Mouse (Mus musculus) splenic B cell, adult 2 months (primary cell): ENCODE data around the gene Atp23.

Experiments used
- DNase-seq: peaks from one replicate; pipeline ENCODE4 v3.0.0-alpha.2; 2011; ENCODE audit warnings: low read depth, low spot score
- H3K27me3 ChIP-seq: 2 replicates; pipeline ENCODE4 v1.6.1; 2012; ENCODE audit warnings: mild to moderate bottlenecking, low read length, moderate library complexity, mixed read lengths; ENCODE audit not compliant: control insufficient read depth, poor library complexity, insufficient read depth, severe bottlenecking
- H3K36me3 ChIP-seq: 2 replicates; pipeline ENCODE4 v1.6.1; 2012; ENCODE audit warnings: mild to moderate bottlenecking, low read length, moderate library complexity, mixed read lengths; ENCODE audit not compliant: control insufficient read depth, poor library complexity, insufficient read depth, severe bottlenecking

Gene Atp23

GRCm38 (mm10) chr10:126927101-126927961 is 26.2 kb upstream of the Atp23 start:
- Histone ChIP-seq H3K36me3 (no peaks in the 10 kb centered on the region), H3K27me3 (no peaks in the 10 kb centered on the region; the same call in 1 of the 2 replicates)
- DNase-seq: no peak

GRCm38 (mm10) chr10:126925391-126925790 is 24.2 kb upstream of the Atp23 start:
- H3K36me3 ChIP-seq: no peaks in the 10 kb centered on the region
- DNase-seq: no peak
- no peaks in the 10 kb centered on the region; the same call in none of the 2 replicates for H3K27me3 ChIP-seq

- Histone ChIP-seq H3K36me3 (no peaks in the 10 kb centered on the region), H3K27me3 (no peaks in the 10 kb centered on the region; the same call in none of the 2 replicates)
- no peak for DNase-seq
Observed at GRCm38 (mm10) chr10:126924087-126924486, 22.9 kb upstream of the Atp23 start.

- no peaks in the 10 kb centered on the region for H3K36me3 ChIP-seq
- DNase-seq: peak; percentile 42
- no peaks in the 10 kb centered on the region; the same call in 1 of the 2 replicates for H3K27me3 ChIP-seq
Observed at GRCm38 (mm10) chr10:126920220-126920619, 19.1 kb upstream of the Atp23 start.

- H3K27me3 ChIP-seq: no peaks in the 10 kb centered on the region; the same call in 1 of the 2 replicates
- DNase-seq: peak; percentile 96
- no peaks in the 10 kb centered on the region for H3K36me3 ChIP-seq
Observed at GRCm38 (mm10) chr10:126919067-126919466, 17.9 kb upstream of the Atp23 start.

- Histone ChIP-seq H3K36me3 (no peaks in the 10 kb centered on the region), H3K27me3 (no peaks in the 10 kb centered on the region)
- no peak for DNase-seq
Observed at GRCm38 (mm10) chr10:126914288-126914687, 13.1 kb upstream of the Atp23 start.

GRCm38 (mm10) chr10:126911479-126911878 is 10.3 kb upstream of the Atp23 start:
- no peak for DNase-seq
- Histone ChIP-seq H3K36me3 (no peaks in the 10 kb centered on the region), H3K27me3 (no peaks in the 10 kb centered on the region)

- no peak for DNase-seq
Observed at GRCm38 (mm10) chr10:126906811-126907210, 5.7 kb upstream of the Atp23 start.

GRCm38 (mm10) chr10:126905650-126906075 is 4.5 kb upstream of the Atp23 start:
- no peaks in the 10 kb centered on the region; the same call in 1 of the 2 replicates for H3K27me3 ChIP-seq
- peak; percentile 80 for DNase-seq

More at GRCm38 (mm10) chr10:126906811-126907210, 5.7 kb upstream of the Atp23 start:
- Histone ChIP-seq H3K27me3 (no peaks in the 10 kb centered on the region), H3K36me3 (no peaks in the 10 kb centered on the region)

GRCm38 (mm10) chr10:126905086-126905485 is 3.9 kb upstream of the Atp23 start:
- H3K27me3 ChIP-seq: no peaks in the 10 kb centered on the region; the same call in 1 of the 2 replicates
- DNase-seq: peak; percentile 29
- H3K36me3 ChIP-seq: no peaks in the 10 kb centered on the region

More at GRCm38 (mm10) chr10:126905650-126906075, 4.5 kb upstream of the Atp23 start:
- no peaks in the 10 kb centered on the region for H3K36me3 ChIP-seq

GRCm38 (mm10) chr10:126904221-126904620 is 3.1 kb upstream of the Atp23 start:
- Histone ChIP-seq H3K27me3 (no peaks in the 10 kb centered on the region; the same call in 1 of the 2 replicates), H3K36me3 (no peaks in the 10 kb centered on the region)
- DNase-seq: peak; percentile 28

GRCm38 (mm10) chr10:126901488-126901843 is 311 bp upstream of the Atp23 start:
- Histone ChIP-seq H3K36me3 (no peaks in the 10 kb centered on the region; the same call in 1 of the 2 replicates), H3K27me3 (no peaks in the 10 kb centered on the region; the same call in 1 of the 2 replicates)
- DNase-seq: no peak

GRCm38 (mm10) chr10:126895891-126896290 is 5.3 kb downstream of the Atp23 start:
- DNase-seq: no peak
- Histone ChIP-seq H3K27me3 (no peaks in the 10 kb centered on the region), H3K36me3 (peaks cover 3% of the 10 kb centered on the region; the same call in 1 of the 2 replicates)

GRCm38 (mm10) chr10:126894061-126894460 is 7.1 kb downstream of the Atp23 start:
- no peaks in the 10 kb centered on the region for H3K27me3 ChIP-seq
- DNase-seq: no peak
- H3K36me3 ChIP-seq: peaks cover 5% of the 10 kb centered on the region

- peaks cover 7% of the 10 kb centered on the region for H3K36me3 ChIP-seq
- no peaks in the 10 kb centered on the region for H3K27me3 ChIP-seq
- DNase-seq: no peak
Observed at GRCm38 (mm10) chr10:126893145-126893544, 8.0 kb downstream of the Atp23 start.
